Mouse (Mus musculus): Measurements from ENCODE around the gene Plin4. TPM values are rescaled to one million over a fixed set of nuclear protein-coding genes. Genes with fewer than 3 reads are reported as not detected.
"Not testable (repeated sequence)": the region's sequence is repeated elsewhere in the genome, so short reads cannot be mapped to it uniquely, and the experiment has no call there.

Plin4 gene
- total RNA-seq, 1 experiment from 2014 or later = 76.3 TPM

DNA sequence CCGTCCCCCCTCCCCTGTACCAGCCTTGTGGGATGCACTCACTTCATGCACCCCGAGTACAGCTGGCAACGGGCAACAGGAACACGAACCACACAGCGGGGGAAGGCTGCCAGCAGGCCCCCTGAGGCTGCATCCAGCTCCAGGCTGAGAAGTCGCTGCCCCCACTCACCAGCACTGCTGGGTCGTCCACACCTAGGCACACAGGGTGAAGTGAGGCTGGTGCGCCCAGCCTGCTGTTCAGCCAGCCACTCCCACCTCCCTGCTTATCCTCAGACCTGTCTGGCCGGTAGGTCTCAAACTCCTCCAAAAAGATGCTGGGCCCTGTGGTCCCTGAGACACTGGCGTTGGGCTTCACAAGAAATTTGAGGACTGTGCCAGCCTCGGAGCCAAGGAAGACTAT is 16.6 kb upstream of the Plin4 start:
- no peak for DNase-seq

DNA sequence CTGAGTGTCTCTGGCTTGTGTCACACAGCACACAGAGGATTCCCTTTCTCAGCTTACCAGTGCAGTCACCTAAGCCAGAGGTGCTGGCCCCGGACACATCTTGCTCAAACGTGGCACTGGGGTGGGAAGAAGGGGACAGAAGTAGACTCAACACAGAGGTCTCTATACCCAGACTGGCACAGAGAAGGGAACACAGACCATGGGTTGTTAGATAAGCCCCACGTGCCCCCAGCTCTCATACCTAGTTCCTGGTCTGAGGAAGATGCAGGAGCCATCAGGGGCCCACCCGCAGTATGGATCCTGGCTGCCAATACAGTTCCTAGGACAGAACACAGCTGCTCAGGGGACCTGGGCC is 15.7 kb upstream of the Plin4 start:
- no peak for DNase-seq

DNA sequence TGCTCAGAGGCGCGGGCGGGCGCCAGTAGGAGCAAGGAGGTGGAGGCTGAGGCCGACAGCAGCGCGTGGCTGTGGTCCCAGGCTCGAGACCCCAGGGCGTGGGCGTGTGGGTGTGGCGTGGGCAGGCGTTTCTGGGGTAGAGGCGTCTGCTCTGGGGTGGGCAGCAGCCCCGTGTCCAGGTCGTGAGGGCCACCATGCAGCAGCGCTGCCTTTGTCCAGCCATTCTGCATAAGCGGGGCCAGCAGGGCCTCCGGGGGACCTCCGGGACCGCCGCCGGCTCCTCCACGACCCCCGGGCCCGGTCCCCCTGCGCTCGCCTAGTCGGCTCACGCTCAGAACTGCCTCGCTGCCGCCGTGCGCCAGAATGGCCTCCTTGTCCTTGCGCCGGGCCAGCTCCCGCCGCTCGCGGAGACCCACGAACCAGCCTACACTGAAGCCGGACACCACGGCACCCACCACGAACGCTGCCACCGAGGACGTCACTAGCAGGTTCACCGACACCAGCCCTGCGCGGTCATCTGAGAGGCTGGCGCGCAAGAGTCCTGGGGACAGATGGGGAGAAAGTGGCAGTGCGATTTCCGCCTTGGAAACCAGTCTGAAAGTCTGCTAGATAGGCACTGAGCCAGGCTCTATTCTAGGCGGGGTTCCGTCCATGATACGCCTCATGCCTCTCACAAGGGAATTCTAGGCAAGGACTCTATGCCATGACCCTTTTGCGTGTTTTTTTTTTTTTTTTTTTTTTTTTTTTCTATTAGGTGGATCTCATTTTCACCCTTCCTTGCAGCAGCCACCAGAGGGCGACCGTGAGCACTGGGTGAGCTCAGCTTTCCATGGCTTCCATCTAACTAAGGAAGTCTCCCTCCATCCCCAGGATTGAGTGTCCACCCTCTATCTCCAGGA is 15.0 kb upstream of the Plin4 start:
- DNase-seq = peak; percentile 73

DNA sequence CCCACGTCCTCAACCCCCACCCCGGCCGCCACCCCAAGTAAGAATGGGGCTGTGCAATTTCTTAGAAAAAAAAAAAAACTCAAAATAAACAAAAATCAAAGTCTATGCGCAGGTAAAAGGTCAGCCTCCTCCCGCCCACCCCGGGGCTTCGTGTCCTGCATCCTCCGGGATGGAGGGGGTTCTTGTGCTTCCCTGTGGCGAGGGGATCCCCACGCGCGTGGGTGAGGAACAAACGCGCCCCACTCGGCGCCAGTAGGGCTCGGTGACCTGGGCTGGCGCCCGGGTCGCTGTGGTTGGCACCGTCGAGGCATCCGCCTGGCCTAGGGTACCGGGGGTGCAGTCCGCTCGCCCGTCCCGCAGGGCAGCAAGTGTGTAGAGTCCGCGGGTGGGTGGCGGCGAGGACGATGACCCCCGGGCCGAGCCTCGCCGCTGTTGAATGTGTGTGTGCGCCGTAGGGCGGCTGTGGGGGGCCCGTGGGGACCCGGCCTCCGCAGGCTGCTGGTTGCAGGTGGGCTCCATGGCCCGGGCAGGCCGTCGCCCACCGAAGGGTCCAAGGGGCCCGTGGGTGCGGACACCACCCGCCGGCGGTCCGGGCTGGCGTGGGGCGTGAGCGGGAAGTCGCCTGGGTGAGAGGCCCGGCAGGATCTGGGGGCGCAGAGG is 14.2 kb upstream of the Plin4 start:
- DNase-seq = no peak

DNA sequence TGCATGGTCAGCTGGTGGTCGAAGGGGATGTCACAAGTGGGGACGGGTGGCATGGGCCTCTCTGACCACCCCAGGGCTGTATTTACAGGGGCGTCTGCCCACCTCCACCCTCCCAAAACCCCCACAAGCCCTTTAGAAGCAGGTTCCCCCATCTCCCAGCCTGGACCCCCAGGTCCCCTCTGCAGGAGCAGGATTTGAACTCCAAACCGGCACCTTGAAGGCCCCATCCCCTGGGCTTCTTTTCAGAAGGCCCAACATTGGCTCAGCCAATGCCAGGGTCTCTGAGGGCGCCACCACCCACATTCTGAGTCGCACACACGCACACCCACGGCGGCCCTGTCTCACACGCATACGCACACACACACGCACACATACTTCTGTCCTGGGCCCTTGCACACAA is 13.6 kb upstream of the Plin4 start:
- DNase-seq = no peak

DNA sequence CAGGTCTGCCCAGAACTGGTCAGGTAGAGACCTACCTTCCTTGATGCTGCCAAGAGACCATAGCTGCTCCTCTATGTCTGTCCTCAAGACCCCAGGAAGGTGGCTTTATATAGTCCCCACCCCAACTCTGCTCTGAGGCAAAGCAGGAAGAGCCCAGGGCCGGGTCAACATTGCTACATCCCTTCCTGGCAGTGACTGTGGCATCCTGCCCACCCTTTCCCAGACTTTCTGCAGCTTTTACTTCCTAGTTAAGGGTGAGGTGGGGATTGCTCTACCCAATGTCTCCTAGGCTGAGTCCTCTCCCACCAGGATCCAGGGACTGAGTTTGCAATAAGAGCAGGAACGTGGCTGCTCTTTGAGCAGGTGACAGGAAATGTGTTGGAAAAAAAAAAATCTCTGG is 12.2 kb upstream of the Plin4 start, which contains the start of gene Lrg1:
Gene Lrg1, minus strand, starts transcription at position 176 of the 400 bp plus-strand sequence.
- no peak for DNase-seq

DNA sequence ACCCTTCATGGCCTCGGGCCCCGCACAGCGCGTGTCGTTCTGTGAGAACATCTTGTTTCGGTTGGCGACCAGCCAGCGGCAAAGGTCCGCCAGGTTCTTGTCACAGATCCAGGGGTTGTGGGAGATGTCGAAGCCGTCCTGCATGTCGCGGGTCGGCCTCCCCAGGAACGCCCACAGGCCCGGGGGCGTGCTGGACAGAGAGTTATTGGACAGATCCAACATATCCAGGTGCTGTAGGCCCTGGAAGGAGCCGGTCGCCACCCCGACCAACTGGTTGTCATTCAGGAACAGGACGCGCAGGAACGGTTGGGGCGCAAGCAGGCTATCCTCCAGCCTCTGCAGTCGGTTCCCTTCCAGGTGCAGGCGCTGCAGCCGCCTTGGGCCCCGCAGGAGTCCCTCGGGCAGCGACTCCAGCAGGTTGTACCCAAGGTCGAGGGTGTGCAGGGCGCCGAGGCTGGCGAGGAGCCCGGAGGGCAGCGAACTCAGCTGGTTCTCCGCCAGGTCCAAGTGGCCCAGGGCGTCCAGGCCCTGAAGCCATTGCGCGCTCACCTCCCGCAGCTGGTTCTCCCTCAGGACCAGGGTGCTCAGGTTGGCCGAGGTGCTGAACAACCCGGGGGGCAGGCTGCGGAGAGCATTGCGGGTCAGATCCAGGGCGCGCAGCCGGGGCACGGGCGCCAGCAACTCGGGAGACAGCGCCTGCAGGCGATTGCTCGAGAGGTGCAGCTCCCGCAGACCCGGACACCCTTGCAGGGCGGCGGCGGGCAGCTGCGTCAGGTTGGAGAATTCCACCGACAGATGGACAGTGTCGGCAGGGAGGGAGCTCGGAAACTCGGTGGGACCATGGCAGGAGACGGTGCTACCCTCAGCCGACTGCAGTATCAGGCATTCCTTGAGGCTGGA is 10.6 kb upstream of the Plin4 start:
- DNase-seq = peak; percentile 81

DNA sequence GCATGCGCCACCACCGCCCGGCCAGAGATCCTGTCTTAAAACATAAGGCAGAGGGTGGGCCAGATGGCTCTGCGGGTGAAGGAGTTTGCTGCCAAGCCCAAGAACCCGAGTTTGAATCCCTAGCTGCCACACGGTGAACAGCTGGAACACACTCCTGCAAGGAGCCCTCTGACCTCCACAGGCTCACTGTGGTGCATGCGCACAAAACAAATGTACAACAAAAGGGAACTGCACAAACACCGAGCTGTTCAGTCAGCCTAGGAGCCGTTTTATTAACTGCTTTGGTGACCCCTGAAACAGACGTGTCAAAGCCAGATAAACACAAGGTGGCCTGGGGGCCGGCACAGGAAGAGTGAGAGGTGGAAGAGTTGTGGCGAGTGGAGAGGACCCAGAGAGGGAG is 9.8 kb upstream of the Plin4 start:
- DNase-seq = no peak

DNA sequence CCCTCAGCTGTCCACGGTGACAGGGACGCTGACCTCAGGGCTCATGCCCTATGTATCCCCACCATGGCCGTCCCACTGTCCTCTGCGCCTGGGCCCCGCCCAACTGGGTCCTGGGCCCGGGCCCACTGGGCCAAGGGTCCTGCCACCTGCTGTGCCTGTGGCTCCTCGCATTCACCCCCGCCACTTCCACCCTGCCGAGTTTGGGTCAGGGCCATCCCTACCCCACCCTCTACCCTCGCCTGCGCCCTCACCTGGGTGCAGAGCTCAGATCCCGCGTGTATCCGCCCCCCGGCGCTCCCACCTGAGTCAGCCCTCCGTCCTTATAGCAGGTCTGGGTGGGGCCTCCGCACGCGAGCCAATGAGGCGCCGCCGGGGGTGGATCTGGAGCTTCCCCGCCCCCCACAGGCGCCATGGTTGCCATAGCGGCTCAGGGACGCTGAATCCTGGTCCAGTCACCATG is 7.7 kb upstream of the Plin4 start, which contains the start of gene Plin5:
Gene Plin5, minus strand, starts transcription at position 346 of the 460 bp plus-strand sequence.
- peak; percentile 90 for DNase-seq

DNA sequence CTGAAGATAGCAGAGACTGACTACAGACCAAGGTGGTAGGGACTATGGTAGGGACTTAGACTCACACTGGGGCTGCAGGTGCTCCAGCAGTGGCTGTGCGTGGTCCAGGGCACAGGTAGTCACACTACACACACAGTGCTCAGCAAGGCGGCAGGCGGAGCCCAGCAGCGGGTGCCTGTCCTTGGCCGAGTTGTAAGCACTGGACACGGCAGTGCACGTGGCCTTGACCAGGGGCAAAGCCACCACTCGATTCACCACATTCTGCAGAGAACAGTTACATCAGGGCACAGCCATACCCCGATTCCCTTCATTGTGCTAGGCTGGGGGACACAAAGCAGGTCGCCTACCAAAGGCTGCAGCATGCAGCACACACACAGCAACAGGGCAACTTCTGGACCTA is 6.6 kb upstream of the Plin4 start:
- DNase-seq = peak; percentile 71

DNA sequence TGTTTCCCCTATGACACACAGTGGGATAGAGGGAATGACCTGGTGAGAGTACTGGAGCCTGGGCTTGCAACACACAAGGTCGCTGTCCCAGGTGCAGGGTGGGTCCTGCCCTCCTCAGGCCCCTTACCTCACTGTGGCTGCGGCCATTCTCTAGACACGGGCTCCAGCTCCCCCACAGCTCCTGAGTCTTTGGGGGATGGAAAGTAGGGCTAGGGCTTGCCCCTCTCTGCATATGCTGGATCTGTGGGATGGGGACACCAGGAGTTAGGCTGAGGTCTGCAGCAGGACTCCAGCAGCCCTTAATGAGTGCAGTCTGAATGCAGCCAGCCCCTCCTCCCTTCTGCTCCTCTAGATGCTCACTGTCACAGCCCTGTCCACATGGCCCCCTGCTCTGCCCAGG is 3.1 kb upstream of the Plin4 start:
- DNase-seq = no peak

DNA sequence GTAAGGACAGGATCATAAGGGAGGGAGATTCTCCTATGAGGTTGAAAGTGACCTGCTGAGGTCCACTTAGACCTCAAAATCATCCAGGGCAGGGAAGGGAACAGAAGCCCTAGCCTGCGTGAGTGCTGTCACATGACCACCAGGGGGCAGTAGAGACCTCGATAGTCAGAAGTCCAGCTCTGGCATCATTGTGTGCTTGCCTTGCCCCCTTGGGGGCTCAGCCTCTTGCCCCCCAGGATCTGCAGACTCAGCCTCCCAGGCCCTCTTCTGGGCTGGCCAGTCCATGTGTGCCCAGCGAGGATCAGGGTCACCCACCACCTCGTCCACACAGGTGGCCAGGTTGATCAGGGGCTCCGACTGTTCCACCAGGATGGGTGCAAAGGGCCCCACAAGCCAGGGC is 2.3 kb upstream of the Plin4 start:
- DNase-seq = no peak

DNA sequence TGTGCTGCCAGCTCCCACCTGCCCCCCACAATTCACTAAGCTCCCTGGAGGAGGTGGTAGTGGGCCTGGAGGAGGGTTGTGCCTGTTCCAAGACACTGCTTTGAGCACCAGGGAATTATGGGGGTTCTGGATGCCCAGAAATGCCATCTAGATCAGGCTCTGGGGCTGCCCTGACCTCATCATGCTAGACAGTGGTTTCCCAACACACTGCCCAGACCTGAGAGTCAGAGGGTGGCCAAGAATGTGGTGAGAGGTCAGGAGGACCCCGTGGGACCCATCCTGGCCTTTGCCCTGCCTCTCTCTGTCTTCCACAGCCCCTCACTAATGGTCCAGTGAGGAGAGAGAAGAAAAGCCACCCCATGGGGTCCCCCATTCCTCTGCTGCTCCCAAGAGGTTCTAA is 1.4 kb upstream of the Plin4 start:
- DNase-seq = no peak

DNA sequence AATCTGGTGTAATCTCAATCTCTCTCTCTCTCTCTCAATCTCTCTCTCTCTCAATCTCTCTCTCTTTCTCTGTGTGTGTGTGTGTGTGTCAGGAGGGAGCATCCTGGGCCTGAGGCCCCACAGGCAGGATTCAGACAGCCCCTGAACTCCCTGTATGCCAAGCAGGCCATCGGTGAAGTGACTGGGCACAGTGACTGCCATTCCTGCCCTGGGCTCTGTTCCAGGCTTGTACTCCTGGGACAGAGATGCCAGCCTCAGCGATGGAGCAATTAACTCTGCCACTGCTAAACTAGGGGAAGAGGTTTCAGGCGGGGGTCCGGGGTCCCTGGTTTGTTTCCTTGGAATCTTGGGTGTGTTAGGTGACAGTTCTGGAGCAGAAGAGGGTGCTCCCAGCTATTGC is 968 bp upstream of the Plin4 start:
- DNase-seq = peak; percentile 56

DNA sequence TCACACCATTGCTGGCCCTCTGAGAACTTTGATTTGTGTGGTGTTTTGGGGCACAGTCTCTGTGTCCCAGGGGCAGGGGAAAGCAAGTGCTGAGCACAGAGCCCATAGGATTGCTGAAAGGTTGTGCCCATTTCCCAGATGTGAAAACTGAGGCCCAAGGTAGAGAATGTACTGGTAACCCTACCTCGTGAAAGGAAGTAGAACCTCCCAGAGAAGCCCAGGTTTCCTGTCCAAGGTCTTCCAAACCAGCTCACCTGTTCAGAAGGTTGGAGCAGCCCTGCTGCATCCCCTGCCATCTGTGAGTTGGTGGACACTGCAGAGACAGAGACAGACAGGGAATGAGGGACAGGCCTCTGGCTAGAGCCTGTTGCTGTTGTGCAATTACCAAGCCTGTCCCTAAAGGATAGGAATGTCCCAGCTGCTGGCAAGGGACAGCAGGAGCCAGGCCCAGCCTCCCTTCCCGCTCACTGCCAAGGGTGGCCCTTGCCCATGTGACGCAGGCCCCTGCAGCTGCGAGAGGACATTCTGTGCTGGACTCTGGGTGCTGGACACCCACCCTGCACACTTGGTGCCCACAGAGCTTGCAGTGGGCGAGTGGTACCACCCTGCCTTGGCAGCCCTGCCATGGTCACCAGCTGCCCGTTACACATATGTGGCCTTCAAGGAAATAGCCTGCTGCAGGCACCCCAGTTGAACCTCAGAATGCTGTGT is 1.1 kb downstream of the Plin4 start:
- DNase-seq = peak; percentile 65

DNA sequence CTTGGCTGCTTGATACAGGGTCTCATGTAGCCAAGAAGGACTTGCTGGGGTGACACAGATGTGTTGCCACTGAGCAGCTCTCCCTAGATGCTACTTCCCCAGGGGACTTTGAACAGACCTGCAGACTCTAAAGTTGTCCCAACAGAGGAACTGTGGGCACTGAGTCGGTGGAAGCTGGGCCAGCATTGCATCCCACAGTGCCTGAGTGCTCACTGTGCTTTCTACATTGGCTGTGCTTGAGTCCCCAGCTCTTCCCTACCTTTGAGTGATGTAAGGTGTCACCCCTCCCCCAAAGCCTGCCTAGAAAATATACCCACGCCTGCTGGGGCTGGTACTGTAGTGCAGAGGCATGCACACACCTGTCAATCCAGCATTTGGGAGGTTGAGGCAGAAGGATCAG is 1.9 kb downstream of the Plin4 start:
- no peak for DNase-seq

DNA sequence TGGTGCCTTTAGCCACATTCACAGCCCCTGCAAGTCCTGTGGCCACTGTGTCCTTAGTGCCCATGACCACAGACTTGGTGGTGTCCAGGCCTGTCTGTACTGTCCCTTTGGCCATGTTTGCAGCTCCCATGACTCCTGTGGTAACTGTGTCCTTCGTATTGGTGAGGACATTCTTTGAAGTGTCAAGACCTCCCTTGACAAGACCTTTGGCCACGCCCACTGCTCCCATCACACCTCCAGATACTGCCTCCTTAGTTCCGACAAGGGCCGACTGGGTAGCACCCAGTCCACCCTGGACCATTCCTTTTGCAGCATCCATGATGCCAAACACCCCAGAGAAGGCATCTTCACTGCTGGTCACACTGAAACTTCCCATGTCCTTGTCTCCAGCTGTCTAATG is 2.6 kb downstream of the Plin4 start:
- DNase-seq = no peak

DNA sequence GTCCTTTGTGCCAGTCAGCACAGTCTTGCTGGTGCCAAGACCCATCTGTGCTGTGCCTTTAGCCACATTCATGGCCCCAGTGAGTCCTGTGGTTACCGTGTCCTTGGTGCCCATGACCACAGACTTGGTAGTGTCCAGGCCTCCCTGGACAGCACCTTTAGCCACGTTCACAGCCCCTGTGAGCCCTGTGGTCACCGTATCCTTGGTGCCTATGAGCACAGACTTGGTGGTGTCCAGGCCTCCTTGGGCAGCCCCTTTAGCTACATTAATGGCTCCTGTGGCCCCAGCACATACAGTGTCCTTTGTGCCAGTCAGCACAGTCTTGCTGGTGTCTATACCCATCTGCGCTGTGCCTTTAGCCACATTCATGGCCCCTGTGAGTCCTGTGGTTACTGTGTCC is 3.2 kb downstream of the Plin4 start:
- not testable (repeated sequence) for DNase-seq

DNA sequence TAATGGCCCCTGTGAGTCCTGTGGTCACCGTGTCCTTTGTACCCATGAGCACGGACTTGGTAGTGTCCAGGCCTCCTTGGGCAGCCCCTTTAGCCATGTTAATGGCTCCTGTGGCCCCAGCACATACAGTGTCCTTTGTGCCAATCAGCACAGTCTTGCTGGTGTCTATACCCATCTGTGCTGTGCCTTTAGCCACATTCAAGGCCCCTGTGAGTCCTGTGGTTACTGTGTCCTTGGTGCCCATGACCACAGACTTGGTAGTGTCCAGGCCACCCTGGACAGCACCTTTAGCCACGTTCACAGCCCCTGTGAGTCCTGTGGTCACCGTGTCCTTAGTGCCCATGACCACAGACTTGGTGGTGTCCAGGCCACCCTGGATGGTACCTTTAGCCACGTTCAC is 4.8 kb downstream of the Plin4 start:
- DNase-seq = not testable (repeated sequence)

DNA sequence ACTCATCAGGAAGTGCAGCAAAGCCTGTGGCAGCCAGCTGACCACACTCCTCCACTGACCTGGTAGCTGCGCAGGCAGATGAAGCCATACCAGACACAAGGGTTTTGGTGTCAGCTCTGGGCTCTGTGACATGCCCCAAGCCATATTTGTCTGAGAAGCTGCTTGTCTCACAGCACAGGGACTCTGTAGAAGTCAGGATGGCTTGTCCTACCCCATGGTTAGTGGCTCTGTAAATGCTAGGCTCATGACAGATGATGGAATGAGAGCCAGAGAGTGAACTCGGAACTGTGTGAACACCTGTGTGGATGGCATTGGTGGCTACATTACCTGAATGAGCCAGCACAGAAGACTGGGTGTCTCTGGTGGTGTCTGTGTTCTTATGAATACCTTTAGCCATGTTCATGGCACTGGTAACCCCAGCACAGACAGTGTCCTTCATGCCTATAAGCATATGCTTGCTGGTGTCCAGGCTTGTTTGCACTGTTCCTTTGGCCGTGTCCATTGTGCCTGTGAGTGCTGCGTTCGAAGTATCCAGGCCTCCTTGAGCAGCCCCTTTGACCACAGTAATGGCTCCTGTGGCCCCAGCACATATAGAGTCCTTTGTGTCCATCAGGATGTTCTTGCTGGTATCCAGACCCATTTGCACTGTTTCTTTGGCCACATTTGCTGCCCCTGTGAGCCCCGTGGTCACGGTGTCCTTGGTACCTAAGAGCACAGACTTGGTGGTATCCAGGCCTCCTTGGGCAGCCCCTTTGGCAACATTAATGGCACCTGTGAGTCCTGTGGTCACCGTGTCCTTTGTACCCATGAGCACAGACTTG is 5.9 kb downstream of the Plin4 start:
- DNase-seq = no peak

DNA sequence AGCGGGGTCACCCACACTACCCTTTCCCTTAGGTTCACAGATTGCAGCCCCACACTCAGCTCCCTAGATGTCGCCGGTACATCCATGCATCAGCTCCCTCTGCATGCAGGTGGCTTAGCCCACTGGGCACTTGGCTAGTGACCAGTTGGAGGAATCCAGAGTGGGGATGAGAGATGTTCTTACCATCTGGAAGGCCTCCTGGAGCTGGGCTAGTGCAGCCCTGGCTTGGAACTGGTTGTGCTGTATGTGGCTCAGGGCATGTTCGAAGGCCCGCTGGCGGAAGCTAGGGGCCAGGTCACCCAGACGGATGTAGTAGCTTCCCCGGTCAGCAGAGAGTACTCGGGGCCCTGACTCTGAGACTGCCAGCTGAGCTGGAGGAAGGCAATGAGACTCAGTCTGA is 6.7 kb downstream of the Plin4 start:
- no peak for DNase-seq
